Mouse (Mus musculus): Measurements from ENCODE around the gene S100pbp.

Gene S100pbp

GRCm38 (mm10) chr4:129129387-129129786, 60.1 kb downstream of the S100pbp start:
- DNase-seq (ENCODE audit: low spot score in 2 of 2), result no peak

GRCm38 (mm10) chr4:129128582-129129338, 60.8 kb downstream of the S100pbp start:
- peak in 1 of 2 experiments; percentile 67 for DNase-seq (ENCODE audit: low spot score in 2 of 2)

- DNase-seq (ENCODE audit: low spot score in 2 of 2), result no peak
Observed at GRCm38 (mm10) chr4:129125736-129126451, 63.6 kb downstream of the S100pbp start.

GRCm38 (mm10) chr4:129124652-129125146, 64.8 kb downstream of the S100pbp start:
- peak in 1 of 2 experiments; percentile 58 for DNase-seq (ENCODE audit: low spot score in 2 of 2)

- DNase-seq (ENCODE audit: low spot score in 2 of 2), result no peak
Observed at GRCm38 (mm10) chr4:129122719-129123118, 66.8 kb downstream of the S100pbp start.

- DNase-seq (ENCODE audit: low spot score in 2 of 2), result no peak
Observed at GRCm38 (mm10) chr4:129122107-129122506, 67.4 kb downstream of the S100pbp start.

- no peak for DNase-seq (ENCODE audit: low spot score in 2 of 2)
Observed at GRCm38 (mm10) chr4:129121569-129122086, 67.9 kb downstream of the S100pbp start, which contains the start of gene Hpca. Hpca (minus strand) TSS chr4:129122036.

GRCm38 (mm10) chr4:129120520-129121445, 68.7 kb downstream of the S100pbp start:
- DNase-seq (ENCODE audit: low spot score in 2 of 2), result no peak

- DNase-seq (ENCODE audit: low spot score in 2 of 2), result peak in 1 of 2 experiments; percentile 52
Observed at GRCm38 (mm10) chr4:129119708-129120107, 69.8 kb downstream of the S100pbp start.

- DNase-seq (ENCODE audit: low spot score in 2 of 2), result no peak
Observed at GRCm38 (mm10) chr4:129117720-129118510, 71.6 kb downstream of the S100pbp start.

GRCm38 (mm10) chr4:129116703-129117102, 72.8 kb downstream of the S100pbp start:
- DNase-seq (ENCODE audit: low spot score in 2 of 2), result no peak

GRCm38 (mm10) chr4:129113083-129113988, 76.2 kb downstream of the S100pbp start:
- peak; percentile 87 to 88 for DNase-seq (ENCODE audit: low spot score in 2 of 2)

GRCm38 (mm10) chr4:129112231-129112630, 77.3 kb downstream of the S100pbp start:
- DNase-seq (ENCODE audit: low spot score in 2 of 2), result no peak

- no peak for DNase-seq (ENCODE audit: low spot score in 2 of 2)
Observed at GRCm38 (mm10) chr4:129111350-129111749, 78.2 kb downstream of the S100pbp start.

- DNase-seq (ENCODE audit: low spot score in 2 of 2), result no peak
Observed at GRCm38 (mm10) chr4:129110804-129111203, 78.7 kb downstream of the S100pbp start.

GRCm38 (mm10) chr4:129108624-129109023, 80.9 kb downstream of the S100pbp start:
- no peak for DNase-seq (ENCODE audit: low spot score in 2 of 2)

GRCm38 (mm10) chr4:129107348-129107899, 82.1 kb downstream of the S100pbp start:
- no peak for DNase-seq (ENCODE audit: low spot score in 2 of 2)

- no peak for DNase-seq (ENCODE audit: low spot score in 2 of 2)
Observed at GRCm38 (mm10) chr4:129106073-129106472, 83.5 kb downstream of the S100pbp start.

GRCm38 (mm10) chr4:129105356-129105755, 84.2 kb downstream of the S100pbp start, which contains the start of gene Tmem54:
Tmem54 (plus strand) TSS chr4:129105548.
- no peak for DNase-seq (ENCODE audit: low spot score in 2 of 2)

All from left cerebral cortex, adult 9 months (tissue).